Mouse (Mus musculus) cortical plate, adult 2 months (tissue): ENCODE results near the gene Nkd1. TPM values are rescaled to one million over a fixed set of nuclear protein-coding genes. Genes with fewer than 3 reads are reported as not detected.

Source experiments
- H3K27ac ChIP-seq: fragments of 200-500 bp; 2 replicates; pipeline ENCODE4 v1.5.1; 2012; ENCODE audit warnings: low read length, control low read depth, inconsistent platforms; ENCODE audit not compliant: insufficient read depth
- H3K4me1 ChIP-seq: fragments of 200-500 bp; 2 replicates; pipeline ENCODE4 v1.6.1; 2011; ENCODE audit warnings: low read length; ENCODE audit not compliant: control insufficient read depth, insufficient read depth
- H3K4me3 ChIP-seq: fragments of 200-500 bp; 2 replicates; pipeline ENCODE4 v1.5.1; 2011; ENCODE audit warnings: mild to moderate bottlenecking, low read length, control low read depth; ENCODE audit not compliant: insufficient read depth
- CTCF ChIP-seq: fragments of 200-500 bp; IDR thresholded peaks from 2 replicates; pipeline ENCODE4 v1.5.1; 2011; ENCODE audit warnings: mild to moderate bottlenecking, control low read depth, low read length; ENCODE audit not compliant: insufficient read depth; ENCODE audit errors: extremely low read depth
- POLR2A ChIP-seq: fragments of 200-500 bp; IDR thresholded peaks from 2 replicates; pipeline ENCODE4 v1.6.1; 2011; ENCODE audit warnings: mild to moderate bottlenecking, low read length, control low read depth; ENCODE audit not compliant: insufficient read depth; ENCODE audit errors: extremely low read depth
- polyA plus RNA-seq: library from polyadenylated mRNA; depleted of rRNA; stranded (reverse); fragments of >200 nt; gene quantifications from 2 replicates; pipeline ENCODE4 v1.2.3, GENCODE M21; 2012

Gene Nkd1
- polyA plus RNA-seq, 1 experiment: 22.7 TPM

GRCm38 (mm10) chr8:88520381-88520780 is 773 bp upstream of the Nkd1 start:
- no peak for TF ChIP-seq CTCF
- no peak for TF ChIP-seq POLR2A
- Histone ChIP-seq H3K4me3 (peak overlapping the region; percentile 63; the same call in 1 of the 2 replicates), H3K4me1 (peaks cover 2% of the 10 kb centered on the region; the same call in 1 of the 2 replicates), H3K27ac (no peak overlapping the region)

GRCm38 (mm10) chr8:88521541-88522414 is 624 bp downstream of the Nkd1 start:
- peaks cover 2% of the 10 kb centered on the region; the same call in 1 of the 2 replicates for H3K4me1 ChIP-seq
- TF ChIP-seq POLR2A: no peak
- TF ChIP-seq CTCF: no peak
- peak overlapping the region; percentile 63 for H3K4me3 ChIP-seq
- peak overlapping the region; percentile 12; the same call in 1 of the 2 replicates for H3K27ac ChIP-seq

- TF ChIP-seq CTCF (no peak), POLR2A (no peak)
- Histone ChIP-seq H3K4me1 (peaks cover 2% of the 10 kb centered on the region; the same call in 1 of the 2 replicates), H3K27ac (no peak overlapping the region), H3K4me3 (peak overlapping the region; percentile 63)
Measured at GRCm38 (mm10) chr8:88522433-88523030, 1.4 kb downstream of the Nkd1 start.

- H3K27ac ChIP-seq: no peak overlapping the region
- H3K4me3 ChIP-seq: no peak overlapping the region
- H3K4me1 ChIP-seq: peaks cover 2% of the 10 kb centered on the region; the same call in 1 of the 2 replicates
- no peak for TF ChIP-seq CTCF
- no peak for TF ChIP-seq POLR2A
Measured at GRCm38 (mm10) chr8:88523621-88524020, 2.5 kb downstream of the Nkd1 start.

GRCm38 (mm10) chr8:88524132-88524531 is 3.0 kb downstream of the Nkd1 start:
- no peak overlapping the region for H3K4me3 ChIP-seq
- TF ChIP-seq CTCF: no peak
- TF ChIP-seq POLR2A: no peak
- H3K4me1 ChIP-seq: peaks cover 2% of the 10 kb centered on the region; the same call in 1 of the 2 replicates
- H3K27ac ChIP-seq: no peak overlapping the region

GRCm38 (mm10) chr8:88524851-88525250 is 3.7 kb downstream of the Nkd1 start:
- Histone ChIP-seq H3K4me3 (no peak overlapping the region), H3K27ac (no peak overlapping the region), H3K4me1 (peaks cover 2% of the 10 kb centered on the region; the same call in 1 of the 2 replicates)
- TF ChIP-seq CTCF (no peak), POLR2A (no peak)

- Histone ChIP-seq H3K27ac (no peak overlapping the region), H3K4me1 (peaks cover 2% of the 10 kb centered on the region; the same call in 1 of the 2 replicates), H3K4me3 (no peak overlapping the region)
- TF ChIP-seq POLR2A: no peak
- no peak for TF ChIP-seq CTCF
Measured at GRCm38 (mm10) chr8:88526296-88526695, 5.1 kb downstream of the Nkd1 start.

- peaks cover 1% of the 10 kb centered on the region; the same call in 1 of the 2 replicates for H3K4me1 ChIP-seq
- no peak overlapping the region for H3K27ac ChIP-seq
- TF ChIP-seq CTCF: no peak
- no peak for TF ChIP-seq POLR2A
- H3K4me3 ChIP-seq: no peak overlapping the region
Measured at GRCm38 (mm10) chr8:88528186-88528585, 7.0 kb downstream of the Nkd1 start.

- no peak overlapping the region for H3K27ac ChIP-seq
Measured at GRCm38 (mm10) chr8:88529798-88530197, 8.6 kb downstream of the Nkd1 start.

More at GRCm38 (mm10) chr8:88529798-88530197, 8.6 kb downstream of the Nkd1 start:
- TF ChIP-seq CTCF: peak; percentile 30; the same call in 1 of the 2 replicates
- no peak for TF ChIP-seq POLR2A
- Histone ChIP-seq H3K4me1 (no peaks in the 10 kb centered on the region), H3K4me3 (no peak overlapping the region)
